Mouse (Mus musculus) thymus, adult 2 months (tissue): ENCODE measurements at regions not wholly inside any gene's neighbourhood (a gene's known extent, or its start where the extent isn't known, plus 50 kb on each side); places are given as distances from the start of the nearest gene placed in this dataset.

ENCODE experiments used
- DNase-seq: peaks from one replicate; pipeline ENCODE4 v3.0.0; 2021
- H3K27ac ChIP-seq: fragments of 200-500 bp; 2 replicates; pipeline ENCODE4 v1.5.1; 2012; ENCODE audit warnings: low read length, control low read depth; ENCODE audit not compliant: control insufficient read depth, insufficient read depth
- H3K27me3 ChIP-seq: fragments of 200-500 bp; 2 replicates; pipeline ENCODE4 v1.6.1; 2012; ENCODE audit warnings: mild to moderate bottlenecking, low read length, moderate library complexity, mixed read lengths; ENCODE audit not compliant: control insufficient read depth, insufficient read depth
- H3K36me3 ChIP-seq: fragments of 200-500 bp; 2 replicates; pipeline ENCODE4 v1.6.1; 2012; ENCODE audit warnings: mild to moderate bottlenecking, low read length, moderate library complexity; ENCODE audit not compliant: control insufficient read depth, insufficient read depth
- H3K4me1 ChIP-seq: fragments of 200-500 bp; replicated peaks from 2 replicates; pipeline ENCODE4 v1.6.1; 2012; ENCODE audit warnings: low read length; ENCODE audit not compliant: control insufficient read depth, insufficient read depth
- H3K4me3 ChIP-seq: fragments of 200-500 bp; 2 replicates; pipeline ENCODE4 v1.5.1; 2012; ENCODE audit warnings: mild to moderate bottlenecking, low read length, control low read depth, moderate library complexity; ENCODE audit not compliant: control insufficient read depth, insufficient read depth
- CTCF ChIP-seq: fragments of 200-500 bp; IDR thresholded peaks from 2 replicates; pipeline ENCODE4 v1.5.1; 2012; ENCODE audit warnings: mild to moderate bottlenecking, control low read depth, low read length, moderate library complexity, borderline replicate concordance; ENCODE audit not compliant: control insufficient read depth, poor library complexity, insufficient read depth; ENCODE audit errors: extremely low read depth
- POLR2A ChIP-seq: fragments of 200-500 bp; IDR thresholded peaks from 2 replicates; pipeline ENCODE4 v1.6.1; 2012; ENCODE audit warnings: mild to moderate bottlenecking, low read length, control low read depth, moderate library complexity; ENCODE audit not compliant: control insufficient read depth, poor library complexity, insufficient read depth; ENCODE audit errors: extremely low read depth
- WGBS: fragments of 180-500 bp; shearing (Covaris S2); methylation state at CpG from one replicate; pipeline ENCODE4 v1.1.7; 2018; 5-methylcytosine and 5-hydroxymethylcytosine counted together

GRCm38 (mm10) chr2:133455484-133456170, 96.3 kb upstream of the Bmp2 start:
- no peaks in the 10 kb centered on the region for H3K27me3 ChIP-seq
- no peaks in the 10 kb centered on the region for H3K4me1 ChIP-seq
- H3K27ac ChIP-seq = no peak overlapping the region
- H3K4me3 ChIP-seq = no peak overlapping the region
- DNase-seq = no peak
- 89% methylated on average over 7 of the region's 7 CpGs for WGBS
- TF ChIP-seq POLR2A (no peak), CTCF (no peak)
- no peaks in the 10 kb centered on the region for H3K36me3 ChIP-seq

- H3K36me3 ChIP-seq = no peaks in the 10 kb centered on the region
- DNase-seq = no peak
- no peaks in the 10 kb centered on the region for H3K4me1 ChIP-seq
- no peaks in the 10 kb centered on the region for H3K27me3 ChIP-seq
- 24% methylated on average over 2 of the region's 2 CpGs for WGBS
- TF ChIP-seq CTCF = no peak
- no peak for TF ChIP-seq POLR2A
- no peak overlapping the region for H3K4me3 ChIP-seq
- no peak overlapping the region for H3K27ac ChIP-seq
Observed at GRCm38 (mm10) chr2:133456785-133457184, 95.2 kb upstream of the Bmp2 start.

GRCm38 (mm10) chr2:133458735-133459134, 93.2 kb upstream of the Bmp2 start:
- Histone ChIP-seq H3K4me1 (no peaks in the 10 kb centered on the region), H3K27me3 (no peaks in the 10 kb centered on the region), H3K36me3 (no peaks in the 10 kb centered on the region), H3K27ac (no peak overlapping the region), H3K4me3 (no peak overlapping the region)
- TF ChIP-seq POLR2A (no peak), CTCF (no peak)
- DNase-seq = no peak
- 3% methylated on average over 2 of the region's 2 CpGs for WGBS

GRCm38 (mm10) chr2:133460814-133461213, 91.1 kb upstream of the Bmp2 start:
- TF ChIP-seq POLR2A (no peak), CTCF (no peak)
- Histone ChIP-seq H3K4me3 (no peak overlapping the region), H3K27ac (no peak overlapping the region), H3K4me1 (no peaks in the 10 kb centered on the region), H3K27me3 (no peaks in the 10 kb centered on the region), H3K36me3 (no peaks in the 10 kb centered on the region)
- DNase-seq = no peak
- 92% methylated on average over 7 of the region's 7 CpGs for WGBS

GRCm38 (mm10) chr2:133462378-133462777, 89.6 kb upstream of the Bmp2 start:
- Histone ChIP-seq H3K4me3 (no peak overlapping the region), H3K36me3 (no peaks in the 10 kb centered on the region), H3K4me1 (no peaks in the 10 kb centered on the region), H3K27ac (no peak overlapping the region), H3K27me3 (no peaks in the 10 kb centered on the region)
- DNase-seq = no peak
- 83% methylated on average over 2 of the region's 2 CpGs for WGBS
- TF ChIP-seq CTCF = no peak
- TF ChIP-seq POLR2A = no peak

GRCm38 (mm10) chr2:133467170-133468168, 84.5 kb upstream of the Bmp2 start:
- Histone ChIP-seq H3K4me3 (no peak overlapping the region), H3K27me3 (no peaks in the 10 kb centered on the region), H3K27ac (no peak overlapping the region), H3K4me1 (no peaks in the 10 kb centered on the region), H3K36me3 (no peaks in the 10 kb centered on the region)
- TF ChIP-seq CTCF = no peak
- no peak for TF ChIP-seq POLR2A
- no peak for DNase-seq
- WGBS = 65% methylated on average over 9 of the region's 9 CpGs
